Mouse (Mus musculus): ENCODE measurements around the gene Ciao1.

DNA sequence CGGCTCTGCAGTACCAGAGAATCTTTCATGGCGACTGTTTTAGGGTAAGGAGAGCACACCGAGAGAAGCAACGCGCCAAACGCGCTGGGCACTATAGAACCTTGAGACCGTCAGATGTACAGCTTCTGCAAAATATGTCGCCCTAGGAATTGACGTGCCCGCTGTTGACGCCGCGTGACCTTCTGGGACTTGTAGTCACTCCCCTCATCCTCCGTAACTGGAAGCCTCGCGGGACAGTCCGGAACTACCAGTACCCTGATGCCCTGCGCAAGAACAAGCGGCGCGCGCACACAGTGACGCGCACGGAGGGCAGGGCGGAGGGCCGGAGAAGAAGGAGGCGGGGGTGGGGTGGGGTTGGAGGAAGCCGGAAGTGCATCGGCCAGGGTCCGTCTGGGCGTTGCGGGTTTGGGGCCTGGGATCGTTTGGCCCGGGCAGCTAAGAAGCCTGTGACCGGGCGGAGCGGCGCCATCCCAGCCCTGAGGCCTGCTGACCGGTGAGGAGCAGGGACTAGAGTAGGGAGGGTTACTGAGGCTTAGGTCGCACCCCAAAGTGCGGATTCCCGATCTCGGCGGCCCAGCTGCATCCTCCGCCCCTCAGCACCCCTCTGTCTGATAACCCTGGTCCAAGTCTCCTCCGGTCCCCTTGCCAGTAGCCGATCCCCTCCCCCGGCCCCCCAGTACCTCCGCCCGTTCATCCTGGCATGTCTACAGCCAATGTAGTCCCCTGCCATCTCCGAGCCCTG is at the start of gene Ciao1, which contains the start of gene Tmem127:
- no peak for TF ChIP-seq CTCF (IDR thresholded peaks at IDR 0.05; ENCODE audit: borderline replicate concordance, extremely low read depth, insufficient read depth, insufficient read length)
- TF ChIP-seq POLR2A (IDR thresholded peaks at IDR 0.05; ENCODE audit: borderline replicate concordance, extremely low read depth, insufficient read depth, insufficient read length, poor library complexity, severe bottlenecking) = peak; percentile 34; the same call in 1 of the 2 replicates
